Mouse (Mus musculus) layer of hippocampus, adult 11-12 months (tissue): ENCODE results near the gene Olfr600.
"Not testable (repeated sequence)": the region's sequence is repeated elsewhere in the genome, so short reads cannot be mapped to it uniquely, and the experiment has no call there.

Experiments used
- DNase-seq: peaks from one replicate; pipeline ENCODE4 v3.0.0; 2022; ENCODE audit warnings: low spot score

Gene Olfr600

DNA sequence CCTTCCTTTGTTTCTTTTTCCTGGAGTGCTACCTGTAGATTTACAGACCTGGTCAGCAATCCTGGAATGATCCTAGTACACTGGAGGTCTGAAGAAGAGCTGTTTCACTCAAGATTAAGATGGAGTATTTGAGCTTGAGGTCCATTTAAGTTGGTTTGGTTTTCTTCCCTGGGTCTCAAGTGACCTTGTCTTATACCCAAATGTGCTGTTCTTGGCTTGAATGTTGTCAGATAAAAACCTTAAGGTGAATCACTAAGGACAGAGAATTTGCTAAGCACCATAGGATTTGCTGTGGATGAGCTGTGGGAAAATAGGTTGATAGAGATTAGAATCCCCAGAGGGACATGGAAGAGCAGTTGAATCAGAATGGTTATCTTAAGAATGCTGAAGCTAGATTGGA, at the start of gene Olfr600:
Gene Olfr600 (minus strand): TSS at position 101 of the 400 bp plus-strand sequence.
- no peak for DNase-seq

DNA sequence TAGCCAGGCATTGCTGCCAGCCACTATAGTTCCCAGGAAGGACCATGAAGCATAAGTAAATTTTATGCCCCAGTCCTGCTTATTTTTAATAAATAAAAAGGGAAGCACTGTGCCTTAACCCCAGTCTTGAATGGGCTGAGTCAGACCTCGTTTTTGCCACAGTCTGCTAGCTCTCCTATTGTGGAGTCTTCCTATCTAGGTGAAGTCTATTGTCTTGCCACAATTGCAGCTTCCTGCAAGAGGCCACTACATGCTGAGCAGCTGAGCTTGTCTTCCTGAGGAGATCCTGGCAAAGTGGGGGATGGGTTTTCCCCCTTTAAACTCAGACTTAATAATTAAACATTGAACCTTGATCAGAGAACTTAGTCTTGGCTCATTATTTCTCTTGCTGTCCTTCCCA, 49.5 kb upstream of the Olfr600 start:
- DNase-seq = no peak

DNA sequence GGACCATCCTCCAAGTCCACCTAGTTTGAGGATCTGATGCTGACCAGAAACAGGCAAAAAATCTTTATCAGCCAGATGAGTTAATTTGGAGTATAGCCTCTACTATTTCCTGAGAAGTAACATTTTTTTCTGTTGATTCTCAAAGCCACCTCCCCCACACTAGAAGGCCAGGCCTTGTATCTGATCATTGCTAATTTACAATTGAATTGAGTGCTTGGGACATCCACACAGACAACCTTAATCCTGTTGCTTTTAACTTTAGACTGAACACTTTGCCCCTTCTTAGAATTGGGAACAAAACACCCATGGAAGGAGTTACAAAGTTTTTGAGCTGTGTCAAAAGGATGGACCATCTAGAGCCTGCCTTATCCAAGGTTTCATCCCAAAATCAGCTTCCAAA, 48.3 kb upstream of the Olfr600 start:
- DNase-seq = no peak

DNA sequence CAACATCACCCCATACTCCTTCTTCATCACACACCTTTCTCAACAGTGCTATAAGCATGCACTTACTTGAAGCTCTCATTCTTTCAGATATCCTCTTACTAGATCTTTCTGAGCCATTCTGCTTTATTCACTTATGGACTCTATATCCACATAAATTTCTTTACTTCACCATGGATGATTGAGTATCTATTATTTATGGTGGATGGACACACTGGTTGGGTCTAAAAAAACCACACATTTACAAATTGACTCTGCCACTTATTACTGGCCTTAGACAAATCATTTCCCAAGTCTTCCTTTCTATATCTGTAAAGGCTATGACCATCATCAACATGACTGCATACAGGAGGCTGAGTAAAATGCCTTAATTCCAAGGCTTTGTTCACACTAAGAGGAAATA, 36.6 kb upstream of the Olfr600 start, which contains the start of gene Olfr603:
Gene Olfr603 (minus strand): TSS at position 101 of the 400 bp plus-strand sequence.
- DNase-seq = no peak

DNA sequence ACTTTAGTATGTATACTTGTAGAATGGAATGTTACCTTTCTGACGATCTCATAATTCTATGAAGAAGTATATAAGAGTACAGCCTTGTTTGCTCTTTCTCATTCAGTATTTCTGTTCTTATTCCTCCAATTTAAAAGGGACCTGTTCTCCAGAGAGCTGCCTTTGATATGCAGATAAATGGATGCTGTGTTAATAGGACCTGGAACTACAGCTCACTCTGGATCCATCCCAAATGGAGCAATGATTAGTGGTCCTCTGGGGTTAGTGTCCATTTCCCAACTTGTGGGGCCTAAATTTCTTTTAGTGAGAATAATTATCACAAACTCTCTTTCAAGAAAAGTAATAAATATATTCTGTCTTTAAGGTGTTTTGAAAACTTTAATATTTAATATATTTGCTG, 13.1 kb upstream of the Olfr600 start, which contains the start of gene Olfr601:
Gene Olfr601 (minus strand): TSS at position 101 of the 400 bp plus-strand sequence.
- no peak for DNase-seq

DNA sequence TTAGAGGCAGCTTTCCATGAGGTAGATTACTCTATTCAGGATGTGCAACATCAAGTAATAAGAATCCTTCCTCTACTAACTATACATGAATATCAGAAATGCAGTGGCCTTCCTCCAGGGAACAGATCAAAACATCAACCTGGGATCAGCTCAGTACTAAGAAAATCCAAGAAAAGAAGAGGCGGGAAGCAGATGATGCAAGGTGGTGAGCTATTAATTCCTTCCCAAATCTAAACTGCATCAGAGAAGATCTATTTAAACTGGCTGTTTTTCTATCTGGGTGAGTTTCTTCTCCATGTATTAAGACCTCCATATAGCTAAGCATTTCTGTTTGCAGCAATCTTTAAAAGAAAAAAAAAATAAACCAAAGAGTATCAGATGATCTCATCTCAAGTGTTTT, 13.9 kb downstream of the Olfr600 start, which contains the start of gene Olfr599:
Gene Olfr599 (plus strand): TSS at position 301 of the 400 bp plus-strand sequence.
- DNase-seq = no peak

DNA sequence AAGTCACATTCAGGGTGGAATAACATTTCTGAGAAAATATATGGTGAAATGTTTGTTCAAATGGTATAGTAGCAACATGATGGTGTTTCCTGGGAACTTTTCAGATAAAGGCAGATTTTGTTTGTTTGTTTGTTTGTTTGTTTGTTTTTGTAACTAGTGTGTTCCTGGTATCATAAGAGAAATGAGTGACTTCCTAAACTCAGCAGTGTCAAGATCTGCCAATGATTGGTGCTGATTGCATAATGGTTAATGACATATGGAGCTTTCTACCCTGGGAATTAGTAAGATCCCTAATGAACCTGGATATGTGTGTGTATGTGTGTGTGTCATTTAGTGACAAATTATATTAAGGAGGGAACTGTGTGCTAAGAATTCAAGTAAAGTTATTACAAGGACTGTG, 26.2 kb downstream of the Olfr600 start, which contains the start of gene Olfr598:
Gene Olfr598 (plus strand): TSS at position 301 of the 400 bp plus-strand sequence.
- no peak for DNase-seq

DNA sequence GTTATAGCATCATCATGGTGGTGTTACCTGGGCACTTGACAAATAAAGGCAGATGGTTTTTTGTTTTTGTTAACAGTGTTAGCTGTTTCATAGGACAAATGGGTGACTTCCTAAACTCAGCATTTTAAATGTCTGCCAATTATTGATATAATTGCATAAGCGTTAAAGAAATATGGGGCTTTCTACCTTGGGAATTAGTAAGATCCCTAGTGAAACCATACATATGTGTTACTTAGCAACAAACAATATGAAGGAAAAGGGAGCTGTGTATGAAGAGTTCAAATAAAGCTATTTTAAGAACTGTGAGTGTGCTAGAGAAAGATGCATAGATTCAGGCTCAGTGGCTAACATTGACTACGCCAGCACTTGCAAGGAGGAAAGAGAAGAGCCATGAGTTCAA, 33.5 kb downstream of the Olfr600 start, which contains the start of gene Olfr597:
Gene Olfr597 (plus strand): TSS at position 301 of the 400 bp plus-strand sequence.
- DNase-seq = not testable (repeated sequence)

DNA sequence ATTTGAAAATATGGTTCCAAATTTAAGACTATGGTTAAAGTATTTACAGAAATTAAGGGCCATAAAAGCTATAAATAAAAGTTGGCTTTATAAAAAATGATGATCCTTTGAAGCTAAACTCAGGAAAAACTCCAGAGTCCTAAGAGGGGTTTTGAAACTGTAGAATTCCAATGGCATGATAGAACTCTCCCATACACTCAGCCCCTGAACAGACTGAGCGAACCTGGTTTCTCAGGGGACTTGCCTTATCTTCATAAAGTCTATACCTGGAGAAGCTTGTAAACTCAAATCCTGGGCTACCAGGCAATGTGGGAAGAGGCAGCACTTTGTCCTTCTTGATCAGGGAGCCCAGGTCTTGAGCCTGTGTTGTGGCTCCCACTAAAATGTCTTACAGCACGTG, 44.1 kb downstream of the Olfr600 start, which contains the start of gene Olfr596:
Gene Olfr596 (plus strand): TSS at position 301 of the 400 bp plus-strand sequence.
- DNase-seq = not testable (repeated sequence)
